Mouse (Mus musculus) neural tube, postnatal 0 days (tissue): ENCODE measurements around the gene Tdpoz4. TPM values are rescaled to one million over a fixed set of nuclear protein-coding genes. Genes with fewer than 3 reads are reported as not detected.

Experiments
- polyA plus RNA-seq: library from polyadenylated mRNA; unstranded; fragments of >200 nt; fragmentation: Nextera tagmentation; extraction: Ambion mirVana; gene quantifications from 2 replicates; pipeline ENCODE4 v1.2.1, GENCODE M21; 2015

Tdpoz4 gene
- polyA plus RNA-seq = not detected in 2 replicates

DNA sequence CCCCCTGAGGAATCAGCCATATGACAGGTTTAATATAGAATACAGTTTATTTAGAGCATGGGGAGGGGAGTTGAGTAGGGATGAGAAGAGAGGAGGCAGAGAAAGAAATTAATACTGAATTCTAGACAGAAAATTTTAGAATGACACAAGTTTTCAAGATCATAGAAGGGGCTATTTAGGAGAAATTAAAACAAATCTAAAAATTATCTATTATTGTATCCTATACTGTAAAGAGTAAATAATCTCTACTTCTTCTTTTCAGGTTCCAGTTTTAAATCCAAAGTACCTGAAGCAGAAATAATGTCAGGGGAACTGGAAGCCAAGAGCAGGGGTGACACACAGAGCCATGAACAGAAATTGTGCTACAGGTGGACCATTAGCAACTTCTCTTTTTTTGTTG is at the start of gene Tdpoz4:
Tdpoz4 (plus strand) TSS at position 301 of the 400 bp plus-strand sequence.

DNA sequence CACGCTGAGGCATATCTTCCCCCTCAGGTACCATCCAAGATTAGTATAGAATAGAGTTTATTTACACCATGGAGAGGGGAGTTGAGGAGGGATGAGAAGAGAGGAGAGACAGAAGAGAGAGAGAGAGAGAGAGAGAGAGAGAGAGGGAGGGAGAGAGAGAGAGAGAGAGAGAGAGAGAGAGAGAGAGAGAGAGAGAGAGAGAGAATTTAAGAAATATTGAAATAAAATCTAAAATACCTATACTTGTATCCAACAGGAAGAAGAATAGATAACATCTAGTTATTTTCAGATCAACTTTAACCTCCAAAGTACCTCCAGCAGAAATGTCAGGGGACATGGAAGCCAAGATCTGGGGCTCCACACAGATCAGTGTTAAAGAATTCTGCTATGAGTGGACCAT is 23.5 kb upstream of the Tdpoz4 start, which contains the start of gene Gm5773:
Gm5773 (plus strand) TSS at position 301 of the 400 bp plus-strand sequence.

DNA sequence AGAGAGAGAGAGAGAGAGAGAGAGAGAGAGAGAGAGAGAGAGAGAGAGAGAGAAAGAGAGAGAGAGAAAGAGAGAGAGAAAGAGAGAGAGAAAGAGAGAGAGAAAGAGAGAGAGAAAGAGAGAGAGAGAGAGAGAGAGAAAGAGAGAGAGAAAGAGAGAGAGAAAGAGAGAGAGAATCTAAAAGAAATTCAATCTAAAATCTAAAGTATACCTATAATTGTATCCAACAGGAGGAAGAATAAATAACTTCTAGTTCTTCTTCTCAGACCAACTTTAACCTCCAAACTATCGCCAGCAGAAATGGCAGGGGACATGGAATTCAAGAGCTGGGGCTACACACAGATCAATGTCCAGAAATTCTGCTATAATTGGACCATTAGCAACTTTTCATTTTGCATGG is 29.5 kb downstream of the Tdpoz4 start, which contains the start of gene Tdpoz3:
Tdpoz3 (plus strand) TSS at position 301 of the 400 bp plus-strand sequence.

Other genes with a start within 250 kb of the Tdpoz4 start
- 208 and 281 TPM in 2 replicates for gene S100a10, start 241.3 kb upstream of the Tdpoz4 start, polyA plus RNA-seq
- gene Tdpoz2, start 143.7 kb upstream of the Tdpoz4 start, polyA plus RNA-seq = not detected in 2 replicates
- gene Tdpoz1, start 120.1 kb upstream of the Tdpoz4 start, polyA plus RNA-seq = not detected in 2 replicates
- not detected in 2 replicates for gene Gm37596, start 103.3 kb upstream of the Tdpoz4 start, polyA plus RNA-seq
- gene Gm5773, start 23.4 kb upstream of the Tdpoz4 start, polyA plus RNA-seq = not detected in 2 replicates
- gene Tdpoz3, start 29.6 kb downstream of the Tdpoz4 start, polyA plus RNA-seq = not detected in 2 replicates
- gene Gm9117, start 147.1 kb downstream of the Tdpoz4 start, polyA plus RNA-seq = not detected in 2 replicates
- gene Tdpoz5, start 164.9 kb downstream of the Tdpoz4 start, polyA plus RNA-seq = not detected in 2 replicates